Mouse (Mus musculus) left cerebral cortex, adult 2 months (tissue): ENCODE results near the gene Nxnl1. TPM values are rescaled to one million over a fixed set of nuclear protein-coding genes. Genes with fewer than 3 reads are reported as not detected.

Experiments used
- DNase-seq, 2 experiments: peaks; one replicate each; pipeline ENCODE4 v3.0.0; 2021 to 2022; ENCODE audit warnings: low spot score in 2 of 2, mixed read lengths in 1 of 2; ENCODE audit errors: extremely low spot score in 1 of 2
- H3K27ac ChIP-seq: fragments of 200-600 bp; 2 replicates; pipeline ENCODE4 v1.8.1; 2022
- H3K4me3 ChIP-seq: fragments of 200-600 bp; 2 replicates; pipeline ENCODE4 v1.8.1; 2022
- CTCF ChIP-seq: fragments of 200-600 bp; IDR thresholded peaks from 2 replicates; pipeline ENCODE4 v1.8.1; 2022; ENCODE audit warnings: antibody characterized with exemption, mild to moderate bottlenecking, moderate library complexity
- intact Hi-C: fragments of 180-260 bp; cut with DNase I; formaldehyde crosslinking; loops from one replicate; pipeline ENCODE4 v1.15.1; 2025
- total RNA-seq, 2 experiments: library from RNA; stranded (reverse); gene quantifications; 2 replicates each; pipeline ENCODE4 v1.2.3; 2021

The Nxnl1 gene
- total RNA-seq, 2 experiments from 2014 or later = 0.11 TPM; not detected in 1

GRCm38 (mm10) chr8:71596384-71596783, 30.0 kb upstream of the Nxnl1 start:
- DNase-seq = no peak
- TF ChIP-seq CTCF = no peak
- intact Hi-C loops = loop anchor here (1.0 to 5.0 kb wide), 2 partner anchors 35 to 154 kb away; no protein-coding TSS in a partner anchor
- H3K27ac ChIP-seq = no peak overlapping the region; the same call in 1 of the 2 replicates
- no peak overlapping the region for H3K4me3 ChIP-seq

GRCm38 (mm10) chr8:71595862-71596261, 29.5 kb upstream of the Nxnl1 start:
- DNase-seq = peak; percentile 85 to 92
- TF ChIP-seq CTCF = peak; percentile 100
- intact Hi-C loops = loop anchor here (1.0 to 5.0 kb wide), 2 partner anchors 35 to 154 kb away; no protein-coding TSS in a partner anchor
- peak overlapping the region; percentile 42; the same call in 1 of the 2 replicates for H3K27ac ChIP-seq
- H3K4me3 ChIP-seq = peak overlapping the region; percentile 35

- no peak overlapping the region for H3K4me3 ChIP-seq
- H3K27ac ChIP-seq = no peak overlapping the region
- DNase-seq = no peak
- TF ChIP-seq CTCF = no peak
- intact Hi-C loops = no loop called here
Measured at GRCm38 (mm10) chr8:71594324-71594722, 27.9 kb upstream of the Nxnl1 start.

- TF ChIP-seq CTCF = no peak
- intact Hi-C loops = no loop called here
- no peak overlapping the region for H3K27ac ChIP-seq
Measured at GRCm38 (mm10) chr8:71593556-71594323, 27.3 kb upstream of the Nxnl1 start.

GRCm38 (mm10) chr8:71592374-71593170, 26.2 kb upstream of the Nxnl1 start:
- peak overlapping the region; percentile 82 for H3K4me3 ChIP-seq
- intact Hi-C loops = loop anchor here (1.0 kb wide), 1 partner anchor 19 kb away; no protein-coding TSS in a partner anchor
- no peak for TF ChIP-seq CTCF
- peak overlapping the region; percentile 99 for H3K27ac ChIP-seq
- peak; percentile 91 for DNase-seq

More at GRCm38 (mm10) chr8:71593556-71594323, 27.3 kb upstream of the Nxnl1 start:
- DNase-seq = no peak
- H3K4me3 ChIP-seq = no peak overlapping the region

GRCm38 (mm10) chr8:71591471-71592373, 25.3 kb upstream of the Nxnl1 start, which contains the start of gene Pgls:
Pgls (plus strand) TSS chr8:71592176.
- Histone ChIP-seq H3K4me3 (peak within 1 kb of the TSS; percentile 82), H3K27ac (peak within 1 kb of the TSS; percentile 99)
- DNase-seq = peak; percentile 97
- intact Hi-C loops = loop anchor here (1.0 to 2.0 kb wide), 2 partner anchors 20 to 21 kb away; no protein-coding TSS in a partner anchor
- no peak; the same call in 1 of the 2 replicates for TF ChIP-seq CTCF

GRCm38 (mm10) chr8:71591017-71591416, 24.6 kb upstream of the Nxnl1 start:
- Histone ChIP-seq H3K4me3 (peak overlapping the region; percentile 82), H3K27ac (peak overlapping the region; percentile 99)
- intact Hi-C loops = loop anchor here (2.0 kb wide), 1 partner anchor 20 kb away; no protein-coding TSS in a partner anchor
- no peak for DNase-seq
- no peak for TF ChIP-seq CTCF

- no peak for TF ChIP-seq CTCF
- H3K4me3 ChIP-seq = no peak overlapping the region
- DNase-seq = no peak
- intact Hi-C loops = no loop called here
- no peak overlapping the region for H3K27ac ChIP-seq
Measured at GRCm38 (mm10) chr8:71588762-71589161, 22.4 kb upstream of the Nxnl1 start.

- no peak overlapping the region for H3K27ac ChIP-seq
- no peak for DNase-seq
- TF ChIP-seq CTCF = peak; percentile 68
- no peak overlapping the region for H3K4me3 ChIP-seq
- intact Hi-C loops = no loop called here
Measured at GRCm38 (mm10) chr8:71586891-71587290, 20.5 kb upstream of the Nxnl1 start.

- no peak overlapping the region for H3K27ac ChIP-seq
- intact Hi-C loops = no loop called here
- DNase-seq = no peak
Measured at GRCm38 (mm10) chr8:71580201-71580600, 13.8 kb upstream of the Nxnl1 start.

GRCm38 (mm10) chr8:71579476-71579875, 13.1 kb upstream of the Nxnl1 start:
- no peak overlapping the region for H3K27ac ChIP-seq
- H3K4me3 ChIP-seq = no peak overlapping the region
- intact Hi-C loops = no loop called here
- TF ChIP-seq CTCF = no peak
- DNase-seq = no peak

More at GRCm38 (mm10) chr8:71580201-71580600, 13.8 kb upstream of the Nxnl1 start:
- no peak for TF ChIP-seq CTCF
- no peak overlapping the region for H3K4me3 ChIP-seq
